Mouse (Mus musculus): ENCODE results near the gene Spdye4a.

DNA sequence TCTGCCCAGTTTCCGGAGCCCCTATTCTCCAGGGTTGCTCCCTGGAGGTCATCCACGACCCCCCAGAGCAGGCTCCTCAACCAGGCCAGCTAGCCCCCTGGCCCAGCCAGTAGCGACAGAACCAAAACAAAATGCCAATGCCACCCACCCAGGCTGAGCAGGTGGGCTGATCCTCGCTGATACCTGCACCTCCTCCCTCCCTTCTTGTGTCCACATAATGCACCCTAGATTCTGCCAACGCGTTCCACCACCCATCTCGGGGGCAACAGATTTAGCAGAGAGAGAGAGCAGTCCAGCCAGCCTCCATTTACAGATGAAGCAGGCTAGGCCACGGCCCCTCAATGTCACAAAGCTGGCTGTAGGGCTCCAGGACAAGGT, 42.3 kb upstream of the Spdye4a start:
- no peak for TF ChIP-seq POLR2A (IDR thresholded peaks at IDR 0.05; ENCODE audit: low read depth, low read length)
- TF ChIP-seq CTCF (IDR thresholded peaks at IDR 0.05; ENCODE audit: extremely low read depth, insufficient read length, insufficient replicate concordance, low read depth, low read length) = no peak
